Mouse (Mus musculus) heart, embryonic 10.5 days (tissue): ENCODE measurements around the gene Gm20905. TPM values are rescaled to one million over a fixed set of nuclear protein-coding genes. Genes with fewer than 3 reads are reported as not detected.
"Not testable (repeated sequence)": the region's sequence is repeated elsewhere in the genome, so short reads cannot be mapped to it uniquely, and the experiment has no call there.

ENCODE experiments used
- DNase-seq: peaks from one replicate; pipeline ENCODE4 v3.0.0-alpha.2; 2017; ENCODE audit warnings: low spot score
- H3K27ac ChIP-seq: fragments of 300-500 bp; sonication (generic); 2 replicates; pipeline ENCODE4 v1.5.1; 2016; ENCODE audit warnings: mild to moderate bottlenecking
- H3K27me3 ChIP-seq: fragments of 300-500 bp; sonication (generic); 2 replicates; pipeline ENCODE4 v1.6.1; 2016; ENCODE audit warnings: mild to moderate bottlenecking; ENCODE audit not compliant: poor library complexity, insufficient read depth, severe bottlenecking
- H3K36me3 ChIP-seq: fragments of 300-500 bp; sonication (generic); 2 replicates; pipeline ENCODE4 v1.6.1; 2016; ENCODE audit warnings: mild to moderate bottlenecking, moderate library complexity
- H3K4me1 ChIP-seq: fragments of 300-500 bp; sonication (generic); 2 replicates; pipeline ENCODE4 v1.6.1; 2016; ENCODE audit warnings: mild to moderate bottlenecking
- H3K4me3 ChIP-seq: fragments of 300-500 bp; sonication (generic); 2 replicates; pipeline ENCODE4 v1.5.1; 2016; ENCODE audit warnings: mild to moderate bottlenecking, moderate library complexity
- H3K9me3 ChIP-seq: fragments of 300-500 bp; sonication (generic); 2 replicates; pipeline ENCODE4 v1.6.1; 2016; ENCODE audit warnings: mild to moderate bottlenecking, moderate library complexity
- WGBS: fragments of 180-500 bp; shearing (Covaris S2); methylation state at CpG from one replicate; pipeline ENCODE4 v1.1.7; 2016; 5-methylcytosine and 5-hydroxymethylcytosine counted together
- polyA plus RNA-seq: library from polyadenylated mRNA; unstranded; fragments of >200 nt; fragmentation: Nextera tagmentation; extraction: Ambion mirVana; gene quantifications from 2 replicates; pipeline ENCODE4 v1.2.1, GENCODE M21; 2016

Gm20905 gene
- polyA plus RNA-seq: not detected in 2 replicates

DNA sequence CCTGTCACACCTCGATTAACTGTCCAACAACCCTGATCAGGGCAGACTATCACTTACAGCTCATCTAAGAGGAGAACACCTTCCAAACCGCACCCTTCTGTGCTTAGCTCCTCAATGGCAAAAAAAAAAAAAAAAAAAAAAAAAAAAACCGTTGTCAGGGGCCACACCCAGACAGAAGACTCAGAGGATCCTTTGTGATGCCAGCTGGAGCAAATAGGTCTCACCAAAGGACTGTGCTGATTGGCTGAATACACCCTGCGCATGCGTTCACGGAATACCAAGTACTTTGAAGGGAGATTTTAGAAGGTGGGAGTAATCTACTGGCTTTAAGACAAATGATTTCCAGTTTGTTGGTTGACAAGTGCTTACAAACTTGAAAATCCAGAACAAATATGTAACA, at the start of gene Gm20905:
TSS of gene Gm20905 (minus strand) at position 101 of the 400 bp plus-strand sequence.
- not testable (repeated sequence) for DNase-seq, H3K4me3 ChIP-seq, H3K27me3 ChIP-seq, H3K9me3 ChIP-seq, H3K36me3 ChIP-seq, H3K4me1 ChIP-seq, H3K27ac ChIP-seq
- WGBS: no CpG with 5 or more reads among the region's 6 CpGs
